Mouse (Mus musculus) R1 (cell line): ENCODE measurements around the gene Tdrd3.

Experiments used
- DNase-seq: peaks from one replicate; pipeline ENCODE4 v3.0.0-alpha.2; 2018; ENCODE audit warnings: low read depth, low spot score

Gene Tdrd3

DNA sequence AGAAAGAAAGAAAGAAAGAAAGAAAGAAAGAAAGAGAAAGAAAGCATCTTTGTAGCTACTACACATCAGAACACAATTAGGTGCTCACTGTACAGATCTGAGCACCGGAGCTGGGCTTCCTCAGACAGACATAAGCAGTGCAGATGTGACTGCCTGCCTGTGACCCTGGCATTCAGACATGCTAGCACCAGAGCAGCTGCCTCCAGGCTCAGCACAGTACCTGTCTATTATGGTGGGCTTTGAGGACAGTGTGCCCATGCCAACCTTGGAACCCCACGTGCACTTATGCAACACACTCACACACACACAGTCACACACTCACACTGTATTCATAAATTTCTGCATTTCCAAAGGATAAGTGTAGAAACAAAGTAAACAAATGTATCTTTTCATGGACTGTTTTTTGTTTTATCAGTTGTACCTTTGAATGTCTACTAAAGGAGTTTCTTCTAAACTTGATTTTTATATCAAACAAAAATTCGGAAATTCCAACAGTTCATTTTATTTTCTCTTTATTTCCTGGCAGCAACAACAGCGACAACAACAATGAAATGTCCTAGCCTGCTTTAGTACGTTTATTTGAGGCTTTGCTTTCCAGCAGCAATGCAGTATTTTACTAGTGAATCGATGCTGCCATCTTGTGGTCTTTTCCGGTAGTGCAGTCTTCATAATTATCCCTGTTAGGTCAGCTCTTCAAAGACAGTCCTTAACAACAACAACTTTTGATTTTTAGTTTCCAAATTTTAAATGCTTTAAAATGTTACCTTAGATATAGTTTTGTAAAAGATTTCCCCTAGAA, 35.4 kb downstream of the Tdrd3 start:
- peak; percentile 60 for DNase-seq

- DNase-seq = peak; percentile 53
These were observed 39.3 kb downstream of the Tdrd3 start for GRCm38 (mm10) chr14:87455630-87456175.

DNA sequence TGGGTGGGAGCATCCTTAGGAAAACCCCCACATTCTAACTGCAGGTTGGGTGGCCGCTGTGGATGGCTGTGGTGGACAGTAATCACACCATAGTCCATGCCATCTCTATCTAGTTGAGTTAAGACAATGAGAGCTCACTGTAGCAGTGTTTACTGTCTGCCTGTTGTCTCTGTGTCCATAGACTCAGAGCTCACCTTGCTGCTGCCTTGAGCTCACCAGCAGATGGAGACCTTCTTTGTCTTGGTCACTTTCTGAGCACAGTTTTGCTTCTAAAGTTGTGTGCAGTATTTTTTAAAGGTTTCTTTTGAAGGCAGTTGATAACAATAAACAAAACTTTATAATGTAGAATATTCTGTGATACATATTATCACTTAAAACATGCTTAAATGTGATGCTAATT, 43.3 kb downstream of the Tdrd3 start:
- no peak for DNase-seq

DNA sequence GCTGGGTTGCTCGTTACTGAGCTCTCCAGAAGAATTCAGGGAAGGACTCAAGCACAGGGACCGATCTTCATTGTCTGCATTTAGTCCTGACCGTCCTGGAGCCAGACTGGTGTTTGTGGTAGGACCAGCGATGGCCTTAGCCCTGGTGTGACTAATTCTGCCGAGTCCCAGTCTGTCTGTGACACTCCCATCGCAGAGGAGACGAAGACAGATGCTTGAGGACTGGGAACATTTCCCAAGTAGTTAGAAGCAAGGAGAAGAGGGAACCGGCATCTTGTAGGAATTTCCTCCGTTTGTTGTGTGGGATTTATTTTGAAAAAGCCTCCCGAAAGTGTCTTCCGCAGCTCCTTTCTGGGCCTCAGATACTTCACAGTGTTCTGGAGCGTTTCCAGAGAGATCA, 45.1 kb downstream of the Tdrd3 start:
- no peak for DNase-seq

DNA sequence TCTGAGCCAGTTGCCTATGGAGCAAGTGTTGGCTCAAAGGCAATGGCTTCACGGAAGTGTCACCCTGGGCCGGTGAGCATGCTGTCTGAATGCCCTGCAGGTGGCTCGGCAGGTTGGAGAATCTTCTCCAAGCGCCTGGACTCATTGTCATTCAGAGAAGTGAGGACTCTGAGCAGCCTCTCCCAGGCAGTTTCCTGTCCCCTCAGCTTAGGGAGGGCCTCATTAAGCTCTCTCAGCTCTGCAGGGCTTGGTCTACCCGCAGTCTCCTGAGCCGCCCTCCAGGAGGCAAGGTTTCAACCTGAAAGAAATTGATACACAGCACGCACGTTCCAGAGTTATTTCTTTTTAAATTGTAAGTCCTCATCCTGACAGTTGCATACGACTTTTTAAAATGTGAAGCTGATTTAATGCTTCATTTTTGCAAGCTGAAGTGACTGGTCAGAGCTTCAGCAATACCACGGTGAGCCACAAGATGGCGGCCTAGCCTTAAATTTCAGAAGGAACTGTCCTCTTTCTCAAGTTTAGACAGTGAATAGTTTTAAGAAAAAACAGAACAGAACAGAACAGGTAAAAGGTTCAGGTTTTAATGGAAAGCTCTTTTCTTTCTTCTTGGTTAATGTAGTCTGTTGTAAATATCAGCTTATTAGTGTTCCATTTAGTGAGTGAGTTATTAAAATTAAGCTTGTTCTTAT, 47.7 kb downstream of the Tdrd3 start:
- DNase-seq = peak; percentile 73

DNA sequence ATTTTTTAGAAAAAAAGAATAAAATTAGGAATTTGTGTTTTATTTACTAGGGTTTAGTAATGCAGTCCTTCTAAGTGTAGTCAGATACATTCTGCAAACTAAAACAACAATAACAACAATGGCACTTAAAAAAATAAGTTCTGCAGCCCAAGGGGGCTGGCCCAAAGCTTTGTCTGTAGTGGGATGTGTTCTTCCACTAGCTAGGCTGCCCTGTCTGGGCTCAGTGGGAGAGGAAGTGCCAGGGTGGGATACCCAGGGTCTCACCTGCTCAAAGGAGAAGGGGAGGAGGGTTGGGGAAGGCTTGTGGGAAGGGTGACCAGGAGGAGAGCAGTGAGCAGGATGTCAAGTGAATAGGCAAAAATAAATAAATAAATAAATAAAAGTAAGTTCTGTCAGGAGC, 48.2 kb downstream of the Tdrd3 start:
- no peak for DNase-seq

DNA sequence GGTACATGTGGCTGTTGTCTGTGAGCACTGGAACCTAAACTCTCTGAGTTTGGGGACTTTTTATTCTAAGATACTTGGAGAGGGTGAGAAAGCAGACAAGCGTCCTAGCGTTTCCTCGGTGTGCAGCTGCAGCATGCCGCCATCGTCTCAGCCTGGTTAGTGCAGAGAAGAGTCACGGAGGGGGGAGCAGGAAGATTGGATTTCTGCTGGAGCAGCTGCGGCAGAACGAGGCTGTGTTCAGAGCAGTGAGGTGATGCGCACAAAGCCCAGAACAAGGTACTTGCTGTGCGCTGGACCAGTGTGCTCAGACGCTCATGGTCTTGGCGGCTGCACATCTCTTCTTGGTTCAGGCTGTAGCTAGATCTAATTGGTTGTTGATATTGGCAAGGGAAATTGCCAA, 51.1 kb downstream of the Tdrd3 start:
- DNase-seq = no peak

DNA sequence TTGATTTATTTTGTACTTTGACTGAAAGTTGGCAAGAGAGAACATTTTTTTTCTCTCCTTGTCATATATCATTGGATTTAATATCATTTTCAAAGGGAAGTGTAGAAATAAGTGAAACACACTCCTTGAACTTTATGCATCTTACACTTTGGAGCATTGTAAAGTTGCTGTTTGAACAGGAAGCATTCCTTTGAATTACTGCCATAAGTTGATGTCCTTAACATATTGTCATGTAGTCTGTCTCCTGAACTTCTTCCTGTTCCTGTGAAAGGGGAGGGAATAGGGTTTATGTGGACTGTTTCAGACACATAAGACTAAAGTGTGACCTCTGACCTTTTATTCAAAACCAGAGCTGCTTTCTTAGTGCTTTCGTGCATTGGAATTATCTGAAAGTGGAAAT, 55.1 kb downstream of the Tdrd3 start:
- DNase-seq = no peak

DNA sequence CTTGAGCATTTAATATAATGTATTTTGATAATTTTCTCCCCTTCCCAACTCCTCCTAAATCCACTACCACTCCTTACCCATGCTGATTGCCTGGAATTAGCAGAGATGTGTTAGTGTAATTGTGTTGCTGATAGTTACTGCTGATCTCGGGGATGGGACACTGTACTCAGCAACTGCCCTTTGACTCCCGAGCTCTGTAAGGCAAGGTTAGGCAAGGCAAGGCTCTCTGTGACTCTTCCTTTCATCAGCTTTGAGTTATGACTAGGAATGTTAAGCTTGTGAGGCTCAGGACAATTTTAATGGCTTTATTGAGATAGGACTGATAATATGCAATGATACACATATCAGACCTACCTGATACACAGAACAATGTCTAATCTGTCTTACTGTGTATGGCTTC, 56.3 kb downstream of the Tdrd3 start:
- no peak for DNase-seq

GRCm38 (mm10) chr14:87475721-87476359, 59.4 kb downstream of the Tdrd3 start:
- DNase-seq = no peak

GRCm38 (mm10) chr14:87478339-87478951, 62.0 kb downstream of the Tdrd3 start:
- DNase-seq = no peak

- no peak for DNase-seq
These were observed 69.4 kb downstream of the Tdrd3 start for GRCm38 (mm10) chr14:87485888-87486287.

DNA sequence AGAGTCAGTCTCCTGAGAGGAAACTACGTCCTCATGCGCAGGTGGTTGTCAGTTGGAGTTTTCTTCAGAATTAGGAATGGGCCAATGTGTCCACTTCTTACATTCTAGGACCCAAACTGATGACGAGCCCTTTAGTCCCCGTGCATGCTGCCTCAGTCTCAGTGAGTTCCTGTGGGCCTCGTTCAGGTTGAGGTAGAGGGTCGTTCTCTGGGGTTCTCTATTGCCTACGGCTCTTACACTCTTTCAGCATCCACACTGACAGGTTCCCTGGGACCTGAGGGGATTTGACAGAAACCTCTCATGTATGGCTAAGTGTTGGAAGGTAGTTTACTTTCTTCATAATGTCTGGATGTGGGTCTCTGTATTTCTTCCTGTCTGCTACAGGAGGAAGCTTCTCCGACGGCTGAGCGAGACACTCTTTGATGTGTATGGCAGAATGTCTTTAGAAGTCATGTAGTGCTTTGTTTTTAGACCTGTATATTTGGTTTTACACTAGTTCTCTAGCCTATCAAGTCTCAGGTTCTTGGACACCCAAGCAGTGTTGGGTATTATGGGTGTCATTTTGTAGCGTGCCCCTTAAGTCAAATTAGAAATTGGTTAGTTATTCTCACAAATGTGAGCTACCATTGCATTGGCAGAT, 81.6 kb downstream of the Tdrd3 start:
- no peak for DNase-seq

DNA sequence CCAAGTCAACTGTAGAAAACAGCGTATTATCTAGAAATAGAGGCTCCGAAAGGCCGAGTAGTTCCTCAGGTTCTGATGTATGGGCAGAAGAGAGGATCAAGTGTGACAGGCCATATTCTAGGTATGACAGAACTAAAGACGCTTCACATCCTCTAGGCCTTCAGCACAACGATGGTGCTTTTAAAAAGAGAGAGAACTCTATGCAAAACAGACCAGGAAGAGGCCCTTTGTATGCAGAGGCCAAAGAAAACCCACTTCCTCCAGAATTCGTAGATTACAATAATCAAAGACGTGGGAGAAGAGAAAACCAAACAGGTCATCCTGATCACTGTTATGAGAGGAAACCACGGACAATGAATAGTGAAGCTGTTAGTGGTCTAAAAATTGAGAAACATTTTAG, 89.5 kb downstream of the Tdrd3 start:
- DNase-seq = no peak

GRCm38 (mm10) chr14:87515281-87515680, 98.8 kb downstream of the Tdrd3 start:
- no peak for DNase-seq

DNA sequence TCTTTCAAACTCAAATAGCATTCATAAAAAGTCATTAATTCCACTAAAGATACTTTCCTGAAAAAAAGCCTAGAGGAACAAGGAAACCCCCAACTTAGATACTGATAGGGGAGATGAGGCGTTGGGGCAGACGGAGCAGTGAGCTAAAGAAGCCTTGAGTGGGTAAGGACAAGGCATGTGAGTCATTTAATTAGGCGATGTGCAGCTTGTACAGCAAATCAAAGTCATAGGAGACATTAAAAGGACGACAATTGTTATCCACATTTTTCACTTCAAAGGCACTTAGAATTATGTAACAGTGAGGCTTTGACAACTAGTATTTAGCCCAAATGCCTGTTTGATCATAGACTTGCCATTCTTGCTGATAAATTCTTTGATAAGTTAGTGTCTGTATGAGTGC, 100.9 kb downstream of the Tdrd3 start:
- DNase-seq = no peak

GRCm38 (mm10) chr14:87531847-87532246, 115.4 kb downstream of the Tdrd3 start:
- no peak for DNase-seq

DNA sequence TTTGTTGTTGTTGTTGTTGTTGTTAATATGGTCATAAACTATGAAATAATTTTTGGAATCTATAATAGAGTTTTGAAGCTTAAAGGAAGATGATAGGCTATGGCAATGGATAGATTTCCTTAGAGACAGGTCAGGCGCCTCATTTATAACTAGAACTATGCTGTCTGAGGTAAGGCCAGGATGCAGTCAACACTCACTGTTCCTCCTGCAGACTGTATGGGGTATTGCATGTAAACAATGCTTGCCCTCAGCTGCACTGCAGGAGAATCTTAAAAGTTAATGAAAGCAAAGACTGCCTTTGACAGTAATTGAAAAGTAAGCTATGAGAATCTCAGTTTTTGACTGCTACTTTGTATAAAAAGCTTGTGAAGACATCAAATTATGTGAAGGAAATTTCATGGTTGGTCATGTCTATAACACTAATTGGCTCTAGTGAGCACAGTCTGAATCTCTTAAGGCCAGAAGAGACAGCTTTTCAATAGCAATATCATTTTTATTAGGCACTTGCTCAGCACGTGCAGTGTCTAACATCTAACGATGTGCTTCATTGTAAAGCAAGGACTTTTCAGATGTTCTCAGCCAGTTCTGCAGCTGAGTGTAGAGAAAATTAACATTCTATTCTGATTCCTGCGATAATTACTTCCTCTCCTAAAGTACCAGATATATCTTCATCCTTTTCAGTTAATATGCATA, 120.8 kb downstream of the Tdrd3 start:
- DNase-seq = peak; percentile 18

DNA sequence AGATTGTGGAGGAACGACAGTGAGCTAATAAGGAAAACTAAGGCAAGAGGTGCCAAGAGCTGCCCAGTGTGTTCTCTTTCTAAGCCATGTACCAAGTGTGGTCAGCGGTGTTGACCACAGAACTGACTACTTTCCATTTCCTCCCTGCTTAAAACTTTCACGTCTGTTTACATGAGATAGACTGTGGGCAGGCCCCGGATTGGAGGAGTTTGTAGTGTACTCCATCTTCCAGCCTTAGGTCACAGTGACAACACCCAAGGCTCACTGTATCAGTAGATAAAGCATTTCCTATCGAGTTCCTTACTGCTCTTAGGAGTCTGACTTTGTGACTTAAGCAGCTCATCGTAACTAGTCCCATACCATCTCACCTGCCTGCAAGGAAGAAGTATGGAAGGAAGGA, 133.5 kb downstream of the Tdrd3 start:
- no peak for DNase-seq

DNA sequence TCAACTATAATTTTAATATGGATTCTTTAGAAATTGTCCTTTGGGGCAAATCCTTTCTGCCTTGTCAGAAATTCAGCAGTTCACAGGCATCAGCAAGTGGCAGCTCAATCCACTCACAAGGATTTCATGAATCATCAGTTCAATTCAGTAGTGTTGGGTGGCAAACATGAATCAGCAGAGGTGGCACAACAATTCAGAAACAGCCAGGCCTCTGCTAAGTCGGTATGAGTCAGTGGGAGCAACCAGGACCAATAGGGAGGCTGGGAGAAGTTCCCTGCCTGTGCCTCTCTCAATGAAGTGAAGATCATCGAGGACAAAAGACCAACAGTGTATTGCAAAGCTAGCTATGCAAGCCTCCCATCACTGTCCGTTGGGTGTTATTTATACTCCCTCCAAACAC, 135.8 kb downstream of the Tdrd3 start:
- no peak for DNase-seq

DNA sequence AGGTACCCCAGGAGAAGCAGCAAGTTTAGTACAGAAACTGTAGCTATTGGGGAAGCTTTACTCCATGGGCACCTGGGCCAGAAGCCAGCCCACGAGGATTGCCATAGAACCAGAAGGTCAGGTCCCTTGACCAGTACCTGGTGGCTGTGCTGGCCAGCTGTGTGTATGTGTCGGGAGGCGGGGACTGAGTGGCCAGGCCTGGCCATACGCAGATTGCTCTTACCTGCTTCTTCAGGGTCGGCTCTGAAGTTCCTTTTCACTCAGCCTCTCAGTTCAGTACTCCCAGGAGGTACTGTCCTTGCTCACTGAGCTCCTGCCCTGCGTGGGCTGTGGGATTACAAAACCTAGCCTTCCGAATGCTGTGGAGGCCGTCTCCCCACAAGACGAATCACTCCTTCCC, 147.4 kb downstream of the Tdrd3 start:
- no peak for DNase-seq
